Mouse (Mus musculus) bone marrow macrophage, adult 2 months (primary cell): ENCODE data around the gene Acsl5.

Experiments used
- CTCF ChIP-seq: IDR thresholded peaks from 2 replicates; pipeline ENCODE4 v1.5.1; 2012; ENCODE audit warnings: low read depth, mild to moderate bottlenecking, low read length, moderate library complexity
- POLR2A ChIP-seq: IDR thresholded peaks from 2 replicates; pipeline ENCODE4 v1.6.1; 2012; ENCODE audit warnings: mild to moderate bottlenecking, low read depth, low read length, borderline replicate concordance

DNA sequence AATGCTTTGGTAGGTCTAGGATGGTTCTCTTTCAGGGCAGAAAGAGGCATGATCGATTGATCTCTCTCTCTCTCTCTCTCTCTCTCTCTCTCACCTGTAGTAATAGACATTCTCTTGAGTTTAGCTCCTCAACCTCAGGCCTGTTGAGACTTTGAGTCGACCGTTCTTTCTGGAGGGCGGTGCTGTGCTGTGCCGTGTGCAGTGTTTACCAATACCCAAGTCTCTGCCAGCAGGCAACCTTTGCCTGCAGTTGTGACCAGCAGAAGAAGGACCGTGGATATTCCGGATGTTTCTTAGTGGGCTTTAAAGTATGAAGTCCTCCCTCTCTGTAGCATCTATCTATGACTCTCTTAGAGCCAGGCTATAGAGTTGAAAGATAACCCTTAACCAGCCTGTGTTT, 90.7 kb downstream of the Acsl5 start:
- TF ChIP-seq CTCF: no peak
- no peak for TF ChIP-seq POLR2A
